Mouse (Mus musculus) heart, embryonic 14.5 days (tissue): ENCODE measurements around the gene Trove2. TPM values are rescaled to one million over a fixed set of nuclear protein-coding genes. Genes with fewer than 3 reads are reported as not detected.

Experiments
- ATAC-seq: fragments of 200-750 bp; cut with Nextera tagmentation; 2 replicates; pipeline ENCODE4 v1.8.0; 2017; ENCODE audit warnings: low read depth, moderate TSS enrichment; ENCODE audit not compliant: insufficient number of reproducible peaks, insufficient read depth, low FRiP score
- H3K27ac ChIP-seq, 2 experiments: fragments of 200-500 bp in 1 of 2; fragments of 300-500 bp in 1 of 2; sonication (generic) in 1 of 2; replicated peaks in 1 of 2; 2 replicates each; pipeline ENCODE4 v1.5.1; 2012 to 2014; ENCODE audit warnings: low read depth in 2 of 2, low read length in 2 of 2, control low read depth in 1 of 2, mild to moderate bottlenecking in 1 of 2, mixed read lengths in 1 of 2; ENCODE audit not compliant: control insufficient read depth in 1 of 2, insufficient read depth in 1 of 2
- H3K27me3 ChIP-seq: fragments of 300-500 bp; sonication (generic); 2 replicates; pipeline ENCODE4 v1.6.1; 2014; ENCODE audit warnings: mild to moderate bottlenecking, low read length, control low read depth; ENCODE audit not compliant: control insufficient read depth, insufficient read depth
- H3K36me3 ChIP-seq: fragments of 300-500 bp; sonication (generic); 2 replicates; pipeline ENCODE4 v1.6.1; 2014; ENCODE audit warnings: mild to moderate bottlenecking, control low read depth, low read length, mixed read lengths; ENCODE audit not compliant: control insufficient read depth, insufficient read depth
- H3K4me1 ChIP-seq, 2 experiments: fragments of 200-500 bp in 1 of 2; fragments of 300-500 bp in 1 of 2; sonication (generic) in 1 of 2; 2 replicates each; pipeline ENCODE4 v1.6.1; 2012 to 2014; ENCODE audit warnings: low read length in 2 of 2, control low read depth in 1 of 2, mixed read lengths in 1 of 2; ENCODE audit not compliant: control insufficient read depth in 2 of 2, insufficient read depth in 2 of 2
- H3K4me2 ChIP-seq: fragments of 300-500 bp; sonication (generic); 2 replicates; pipeline ENCODE4 v1.6.1; 2014; ENCODE audit warnings: mild to moderate bottlenecking, low read length
- H3K4me3 ChIP-seq, 2 experiments: fragments of 200-500 bp in 1 of 2; fragments of 300-500 bp in 1 of 2; sonication (generic) in 1 of 2; 2 replicates each; pipeline ENCODE4 v1.5.1; 2012 to 2014; ENCODE audit warnings: low read length in 2 of 2, mild to moderate bottlenecking in 2 of 2, control low read depth in 1 of 2, low read depth in 1 of 2, moderate library complexity in 1 of 2; ENCODE audit not compliant: control insufficient read depth in 1 of 2, insufficient read depth in 1 of 2
- H3K9ac ChIP-seq: fragments of 300-500 bp; sonication (generic); 2 replicates; pipeline ENCODE4 v1.6.1; 2014; ENCODE audit warnings: mild to moderate bottlenecking, low read length
- H3K9me3 ChIP-seq: fragments of 300-500 bp; sonication (generic); 2 replicates; pipeline ENCODE4 v1.6.1; 2016; ENCODE audit warnings: low read length, control low read depth; ENCODE audit not compliant: control insufficient read depth
- WGBS: fragments of 180-500 bp; shearing (Covaris S2); extraction: QIAGEN DNeasy Blood & Tissue Kit; methylation state at CpG from one replicate; pipeline ENCODE4 v1.1.7; 2014; 5-methylcytosine and 5-hydroxymethylcytosine counted together
- polyA plus RNA-seq: library from polyadenylated mRNA; unstranded; fragments of >200 nt; fragmentation: Nextera tagmentation; extraction: Ambion mirVana; gene quantifications from 2 replicates; pipeline ENCODE4 v1.2.1, GENCODE M21; 2014

Trove2 gene
- polyA plus RNA-seq, 1 experiment from 2014 or later = 16.3 TPM

GRCm38 (mm10) chr1:143788584-143789227 is 11.8 kb upstream of the Trove2 start:
- no peaks in the 10 kb centered on the region for H3K27me3 ChIP-seq
- ATAC-seq = no peak
- H3K36me3 ChIP-seq = peaks cover 12% of the 10 kb centered on the region; the same call in 1 of the 2 replicates
- H3K27ac ChIP-seq = no peak overlapping the region
- no peak overlapping the region for H3K4me3 ChIP-seq
- no peaks in the 10 kb centered on the region for H3K4me1 ChIP-seq
- no peak overlapping the region for H3K9ac ChIP-seq
- no peaks in the 10 kb centered on the region for H3K9me3 ChIP-seq
- 85% methylated on average over 2 of the region's 2 CpGs for WGBS
- H3K4me2 ChIP-seq = no peak overlapping the region

- H3K4me3 ChIP-seq = peak overlapping the region; percentile 73 to 74
- no peaks in the 10 kb centered on the region for H3K27me3 ChIP-seq
- peak; percentile 29 for ATAC-seq
- peak overlapping the region; percentile 72 for H3K4me2 ChIP-seq
- under 1% methylated on average over 38 of the region's 39 CpGs for WGBS
- no peaks in the 10 kb centered on the region for H3K9me3 ChIP-seq
- peak overlapping the region; percentile 26 to 71; a peak in 3 of 4 replicates for H3K27ac ChIP-seq
- peaks cover 3 to 24% of the 10 kb centered on the region in 2 experiments; a peak in 2 of 4 replicates for H3K4me1 ChIP-seq
- H3K9ac ChIP-seq = peak overlapping the region; percentile 89
- peaks cover 11% of the 10 kb centered on the region; the same call in 1 of the 2 replicates for H3K36me3 ChIP-seq
These were observed 820 bp upstream of the Trove2 start for GRCm38 (mm10) chr1:143777558-143778218.

- Histone ChIP-seq H3K9me3 (no peaks in the 10 kb centered on the region), H3K36me3 (peaks cover 17% of the 10 kb centered on the region), H3K27ac (no peak overlapping the region), H3K4me2 (peak overlapping the region; percentile 47), H3K4me3 (peak overlapping the region in 1 of 2 experiments; percentile 13; a peak in 1 of 4 replicates), H3K4me1 (peaks cover 3 to 24% of the 10 kb centered on the region in 2 experiments; a peak in 2 of 4 replicates), H3K9ac (peak overlapping the region; percentile 41; the same call in 1 of the 2 replicates), H3K27me3 (no peaks in the 10 kb centered on the region)
- no peak for ATAC-seq
- WGBS = 14% methylated on average over 6 of the region's 6 CpGs
These were observed 3.0 kb downstream of the Trove2 start for GRCm38 (mm10) chr1:143773909-143774308.

- Histone ChIP-seq H3K4me2 (peak overlapping the region; percentile 47), H3K4me1 (peaks cover 3 to 16% of the 10 kb centered on the region in 2 experiments; a peak in 1 of 4 replicates), H3K9me3 (no peaks in the 10 kb centered on the region), H3K27ac (no peak overlapping the region), H3K27me3 (no peaks in the 10 kb centered on the region), H3K9ac (peak overlapping the region; percentile 22), H3K4me3 (peak overlapping the region in 1 of 2 experiments; percentile 10; a peak in 2 of 4 replicates), H3K36me3 (peaks cover 17% of the 10 kb centered on the region)
- WGBS = 50% methylated on average over 7 of the region's 7 CpGs
- ATAC-seq = no peak
These were observed 3.8 kb downstream of the Trove2 start for GRCm38 (mm10) chr1:143773082-143773481.

- Histone ChIP-seq H3K4me2 (no peak overlapping the region), H3K27ac (no peak overlapping the region), H3K9me3 (no peaks in the 10 kb centered on the region), H3K36me3 (peaks cover 32% of the 10 kb centered on the region), H3K27me3 (no peaks in the 10 kb centered on the region), H3K9ac (no peak overlapping the region), H3K4me1 (peaks cover 3 to 12% of the 10 kb centered on the region in 2 experiments; a peak in 1 of 4 replicates), H3K4me3 (no peak overlapping the region)
- no peak for ATAC-seq
- 80% methylated on average over 20 of the region's 20 CpGs for WGBS
These were observed 6.3 kb downstream of the Trove2 start for GRCm38 (mm10) chr1:143770444-143771109.

- Histone ChIP-seq H3K27ac (no peak overlapping the region), H3K4me1 (no peaks in the 10 kb centered on the region), H3K9me3 (no peaks in the 10 kb centered on the region), H3K9ac (no peak overlapping the region), H3K27me3 (no peaks in the 10 kb centered on the region), H3K4me2 (no peak overlapping the region), H3K4me3 (no peak overlapping the region), H3K36me3 (peaks cover 58% of the 10 kb centered on the region)
- no peak for ATAC-seq
- 81% methylated on average over 6 of the region's 6 CpGs for WGBS
These were observed 10.6 kb downstream of the Trove2 start for GRCm38 (mm10) chr1:143766238-143766637.

- Histone ChIP-seq H3K27me3 (no peaks in the 10 kb centered on the region), H3K9ac (no peak overlapping the region), H3K4me1 (no peaks in the 10 kb centered on the region), H3K4me2 (no peak overlapping the region), H3K36me3 (peaks cover 62% of the 10 kb centered on the region), H3K27ac (no peak overlapping the region), H3K4me3 (no peak overlapping the region), H3K9me3 (no peaks in the 10 kb centered on the region)
- ATAC-seq = no peak
- WGBS = 73% methylated on average over 4 of the region's 4 CpGs
These were observed 11.1 kb downstream of the Trove2 start for GRCm38 (mm10) chr1:143765801-143766200.
